Mouse (Mus musculus) left cerebral cortex, postnatal 25 days (tissue): ENCODE results near the gene Ckmt2. TPM values are rescaled to one million over a fixed set of nuclear protein-coding genes. Genes with fewer than 3 reads are reported as not detected.

Source experiments
- DNase-seq, 2 experiments: peaks; one replicate each; pipeline ENCODE4 v3.0.0; 2022; ENCODE audit warnings: low spot score in 2 of 2, mixed read lengths in 1 of 2
- intact Hi-C: fragments of 180-260 bp; cut with DNase I; formaldehyde crosslinking; loops from one replicate; pipeline ENCODE4 v1.15.1; 2025
- total RNA-seq, 2 experiments: library from RNA; stranded (reverse); gene quantifications; 2 replicates each; pipeline ENCODE4 v1.2.3; 2021

Gene Ckmt2
- total RNA-seq, 2 experiments from 2014 or later, result not detected

DNA sequence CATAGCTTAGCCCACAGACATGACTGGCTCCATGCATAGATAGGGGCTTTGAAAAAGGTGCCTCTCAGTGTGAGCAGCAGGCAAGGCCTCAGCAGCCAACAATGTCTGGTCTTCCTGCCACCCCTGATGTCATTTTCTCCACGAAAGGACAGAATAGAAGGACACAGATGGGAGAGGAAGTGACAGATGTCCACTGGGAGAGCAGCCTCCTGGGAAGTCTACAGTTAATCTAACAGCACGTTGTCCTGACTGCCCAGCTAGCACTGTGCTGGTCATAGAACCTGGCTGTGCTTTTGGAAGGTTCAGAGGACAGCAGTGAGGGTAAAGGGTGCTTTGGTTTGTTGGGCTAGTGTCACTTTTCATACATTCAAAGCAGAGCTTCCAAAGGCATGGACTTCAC, 1.1 kb downstream of the Ckmt2 start:
- intact Hi-C loops, result no loop called here
- DNase-seq, result no peak

DNA sequence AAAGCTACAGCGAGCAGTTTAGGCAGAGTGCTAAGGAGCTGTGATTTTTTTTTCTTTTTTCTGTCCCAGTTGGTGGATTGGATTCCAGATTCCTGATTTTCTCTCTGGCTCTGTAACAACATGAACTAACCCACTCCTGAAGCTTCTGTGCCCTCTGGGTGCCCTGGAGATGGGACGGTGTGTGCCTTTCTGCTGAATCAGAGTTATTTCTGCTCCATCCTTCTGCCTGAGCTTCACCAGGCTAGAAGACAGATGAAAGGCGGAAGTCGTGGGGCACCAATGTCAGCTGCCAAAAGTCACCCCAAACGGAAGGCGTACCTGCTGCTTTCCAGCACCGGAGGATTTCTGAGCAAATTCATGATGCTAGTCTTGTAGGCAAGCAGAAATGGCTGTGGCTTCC, 2.1 kb downstream of the Ckmt2 start:
- intact Hi-C loops, result no loop called here
- DNase-seq, result peak in 1 of 2 experiments; percentile 66

DNA sequence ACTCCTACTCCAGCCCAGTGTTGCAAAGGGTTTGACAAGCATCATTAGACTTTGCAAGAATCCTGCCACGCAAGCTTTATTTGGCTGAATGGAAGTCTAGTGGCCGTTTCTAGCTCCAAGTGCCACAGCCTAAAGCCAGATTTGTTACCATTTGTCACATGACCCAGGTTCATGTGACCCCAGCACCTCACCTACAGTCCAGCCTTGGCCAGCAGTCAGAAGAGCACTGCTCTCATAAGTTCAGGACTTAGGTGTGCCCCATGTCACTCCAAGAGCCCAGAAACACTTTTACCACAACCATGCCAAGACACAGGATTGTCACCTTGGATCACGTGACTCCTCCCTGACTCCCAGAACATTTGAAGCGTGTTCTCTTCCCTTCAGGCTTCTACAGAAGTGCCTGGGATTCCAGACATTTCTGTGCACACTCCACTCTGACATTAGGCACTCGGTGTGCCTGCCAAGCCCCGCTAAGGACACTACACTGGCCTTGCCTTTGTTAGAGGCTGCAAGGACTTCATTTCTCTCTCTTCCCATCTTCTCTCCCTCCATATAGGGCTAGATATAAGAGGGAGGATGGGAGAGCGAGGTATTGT, 2.9 kb downstream of the Ckmt2 start:
- DNase-seq, result no peak
- intact Hi-C loops, result no loop called here

DNA sequence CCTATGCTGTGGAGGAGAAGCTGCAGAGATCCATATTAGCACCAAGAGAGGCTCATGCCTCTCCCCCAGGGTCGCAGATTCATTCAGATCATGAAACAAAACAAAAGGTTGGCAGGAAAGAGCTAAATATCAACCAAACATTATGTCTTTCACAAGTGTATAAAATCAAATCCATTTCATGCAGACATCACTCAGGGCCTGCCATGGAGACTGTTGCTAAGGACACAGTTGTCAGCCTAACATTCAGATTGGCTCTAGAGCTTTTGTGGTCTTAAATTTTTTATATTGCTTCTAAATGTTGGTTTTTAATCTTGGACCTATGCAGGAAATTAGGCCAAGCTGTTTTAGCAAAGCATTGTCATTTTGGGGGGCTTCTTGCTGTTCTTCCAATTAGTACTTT, 8.1 kb downstream of the Ckmt2 start:
- intact Hi-C loops, result no loop called here
- DNase-seq, result no peak

DNA sequence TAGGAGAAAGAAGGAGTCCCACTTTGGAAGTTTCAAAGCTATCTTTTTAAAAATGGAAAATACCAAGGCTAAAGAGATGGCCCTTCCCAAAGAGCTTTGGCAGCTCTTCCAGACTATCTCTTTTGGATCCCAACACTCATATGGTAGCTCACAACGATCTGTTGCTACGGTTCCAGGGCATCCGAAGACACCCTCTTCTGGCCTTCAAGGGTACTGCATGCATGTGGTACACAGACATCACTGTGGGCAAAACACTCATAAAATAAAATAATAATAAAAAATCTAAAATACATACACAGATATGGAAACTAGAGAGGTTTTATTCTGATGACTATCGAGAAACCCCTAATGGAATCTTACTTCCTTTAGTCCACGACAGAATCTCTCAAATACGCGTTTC, 17.9 kb downstream of the Ckmt2 start:
- intact Hi-C loops, result no loop called here
- DNase-seq, result no peak

DNA sequence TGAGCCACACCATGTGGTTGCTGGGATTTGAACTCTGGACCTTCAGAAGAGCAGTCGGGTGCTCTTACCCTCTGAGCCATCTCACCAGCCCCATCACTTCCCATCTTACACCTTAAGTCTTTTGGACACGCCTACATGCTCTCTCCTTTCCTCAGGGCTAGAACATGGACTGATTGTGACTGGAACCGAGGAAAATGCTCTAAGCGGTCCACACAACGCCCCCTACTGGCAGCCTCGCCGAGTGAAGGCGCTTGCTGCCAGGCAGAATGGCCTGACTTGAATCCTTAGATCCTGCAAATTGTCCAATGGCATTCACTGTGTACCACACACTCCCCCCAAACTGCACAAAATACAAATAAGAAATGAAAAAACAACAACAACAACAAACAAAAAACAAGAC, 19.3 kb downstream of the Ckmt2 start:
- no peak for DNase-seq
- intact Hi-C loops, result no loop called here

DNA sequence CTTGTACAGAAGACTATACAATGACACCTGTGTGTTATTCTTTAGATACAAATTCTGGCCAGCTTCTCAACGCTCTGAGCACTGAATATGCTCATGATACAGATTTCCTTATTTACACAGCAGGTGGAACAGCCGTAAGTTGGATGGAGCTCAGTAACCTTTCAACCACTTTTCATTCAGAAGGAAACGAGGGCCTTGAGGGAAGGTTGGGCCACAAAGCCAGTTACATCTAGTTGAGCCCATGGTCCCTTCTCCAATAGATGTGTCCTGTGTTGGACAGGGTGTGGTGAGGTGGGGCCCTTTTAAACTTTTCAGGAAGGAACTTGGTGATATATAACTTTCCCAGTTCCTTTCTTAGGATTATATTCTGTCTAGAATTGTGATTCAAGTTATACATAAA, 22.3 kb downstream of the Ckmt2 start:
- DNase-seq, result no peak
- intact Hi-C loops, result no loop called here

DNA sequence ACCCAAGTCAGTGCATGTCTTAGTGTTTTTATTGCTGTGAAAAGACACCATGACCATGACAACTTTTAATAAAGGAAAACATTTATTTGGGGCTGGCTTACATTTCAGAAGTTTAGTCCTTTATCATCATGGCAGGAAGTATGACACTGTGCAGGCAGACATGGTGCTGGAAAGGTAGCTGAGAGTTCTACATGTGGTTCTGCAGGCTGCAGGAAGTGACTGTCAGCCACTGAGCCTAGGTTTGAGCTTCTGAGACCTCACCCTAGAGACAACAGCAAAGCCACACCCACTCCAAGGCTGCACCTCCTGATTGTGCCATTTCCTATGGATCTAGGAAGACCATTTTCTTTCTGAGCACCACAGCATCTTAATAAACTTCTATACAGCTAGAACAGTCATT, 48.8 kb downstream of the Ckmt2 start:
- intact Hi-C loops, result no loop called here
- no peak for DNase-seq

DNA sequence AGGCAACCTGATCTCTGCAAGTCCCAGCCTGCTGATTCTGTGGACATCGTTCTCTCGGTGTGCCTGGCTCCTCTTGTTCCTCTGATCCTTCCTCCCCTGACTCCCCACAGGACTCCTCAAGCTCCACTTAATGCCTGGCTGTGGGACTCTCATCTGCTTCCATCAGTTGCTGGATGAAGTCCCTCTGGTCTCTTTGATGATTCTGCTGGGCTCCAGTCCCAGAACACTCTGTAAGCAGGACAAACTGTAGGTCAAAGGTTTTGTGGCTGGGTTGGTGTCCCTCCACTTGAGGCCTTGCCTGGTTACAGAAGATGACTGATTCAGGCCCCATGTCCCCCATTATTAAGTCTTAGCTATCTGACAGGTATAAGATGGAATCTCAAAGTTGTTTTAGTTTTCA, 50.6 kb downstream of the Ckmt2 start:
- DNase-seq, result no peak
- intact Hi-C loops, result no loop called here

DNA sequence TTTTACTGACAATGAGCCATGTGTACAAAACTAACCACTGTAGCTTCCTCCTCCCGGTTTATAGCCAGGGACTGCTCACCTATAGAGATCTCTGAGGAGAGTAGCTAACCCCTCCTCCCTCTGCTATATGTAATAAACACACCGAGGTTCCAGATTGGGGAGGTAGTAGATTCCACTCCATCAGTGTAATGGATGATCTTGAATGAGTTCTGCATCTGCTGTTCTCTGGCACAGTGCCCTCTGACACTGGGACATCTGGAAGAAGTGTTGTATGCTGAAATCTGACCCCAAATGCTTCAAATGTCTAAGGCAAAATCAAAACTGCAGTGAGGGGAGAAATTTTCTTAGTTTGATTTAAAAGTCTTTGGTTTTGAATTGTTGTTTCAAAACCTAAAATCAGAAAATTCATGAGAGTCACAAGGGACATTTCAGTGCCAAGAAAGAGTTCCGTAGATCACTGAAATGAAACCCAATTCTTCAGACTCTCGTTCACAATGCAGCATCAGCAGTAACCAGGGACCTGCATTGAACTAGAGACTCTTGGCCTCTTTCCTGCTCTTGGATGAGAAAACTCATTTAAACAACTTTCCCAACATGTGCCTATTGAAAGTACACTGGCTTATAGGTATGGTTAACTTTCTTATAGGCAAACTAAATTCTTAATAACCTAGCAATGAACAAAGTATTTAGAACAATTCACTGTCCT, 51.7 kb downstream of the Ckmt2 start:
- no peak for DNase-seq
- intact Hi-C loops, result no loop called here

DNA sequence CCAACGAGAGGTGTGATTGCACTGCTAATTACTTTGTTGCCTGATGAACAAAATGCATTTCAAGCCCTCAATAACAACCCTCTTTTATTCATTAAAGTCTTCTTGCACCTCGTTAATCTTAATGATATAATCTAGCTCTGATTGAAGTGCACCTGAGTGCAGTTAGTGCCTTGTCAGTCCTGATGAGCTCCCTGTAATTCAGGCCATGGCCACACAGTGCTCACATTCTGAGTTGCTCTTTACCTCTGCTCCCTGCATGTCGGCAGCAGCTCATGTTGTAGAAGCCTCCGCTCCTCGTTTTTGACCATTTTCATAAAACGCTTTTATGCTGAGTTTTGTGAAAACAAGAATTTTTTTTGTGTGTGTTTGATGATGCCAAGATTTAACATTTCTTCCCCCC, 53.0 kb downstream of the Ckmt2 start:
- intact Hi-C loops, result no loop called here
- DNase-seq, result no peak

DNA sequence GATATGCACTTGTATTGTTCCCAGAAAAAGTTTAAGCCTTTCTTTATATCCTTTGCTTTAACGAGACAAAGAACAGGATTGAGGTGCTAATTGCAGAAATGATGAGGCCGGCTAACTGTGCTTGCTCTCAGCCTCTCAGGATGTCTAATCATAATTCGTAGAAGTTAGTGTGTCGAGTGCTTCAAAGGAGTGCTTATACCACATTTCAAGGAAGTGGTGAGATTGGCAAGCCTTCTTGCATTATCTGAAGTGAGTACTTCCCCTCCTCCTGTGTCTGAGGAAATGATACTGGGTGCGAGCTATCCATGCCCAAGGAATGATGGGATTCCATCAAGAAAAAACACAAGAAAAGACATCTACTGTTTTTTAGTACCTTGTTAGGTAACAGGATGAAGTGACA, 62.0 kb downstream of the Ckmt2 start:
- no peak for DNase-seq
- intact Hi-C loops, result no loop called here

DNA sequence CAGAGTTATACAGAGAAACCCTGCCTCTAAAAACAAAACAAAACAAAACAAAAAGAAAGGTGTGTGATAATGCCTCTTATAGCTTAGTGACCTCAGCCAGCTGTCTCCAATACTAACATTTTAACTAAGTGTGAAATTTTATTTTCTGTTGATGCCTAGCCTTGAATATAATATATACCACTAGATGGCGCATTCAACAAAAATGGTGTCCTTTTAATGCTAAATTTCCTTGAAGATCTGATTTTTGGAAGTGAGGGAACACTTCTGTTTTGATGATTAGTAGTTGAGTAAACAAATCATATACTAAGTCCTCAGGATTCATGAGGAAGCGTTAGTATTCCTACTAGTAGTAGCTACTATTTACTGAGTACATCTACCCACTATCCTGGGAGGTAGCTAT, 67.2 kb downstream of the Ckmt2 start:
- intact Hi-C loops, result loop anchor here (5.0 kb wide), 3 partner anchors 73 to 347 kb away; partner anchors contain the start of gene Ssbp2
- DNase-seq, result no peak

DNA sequence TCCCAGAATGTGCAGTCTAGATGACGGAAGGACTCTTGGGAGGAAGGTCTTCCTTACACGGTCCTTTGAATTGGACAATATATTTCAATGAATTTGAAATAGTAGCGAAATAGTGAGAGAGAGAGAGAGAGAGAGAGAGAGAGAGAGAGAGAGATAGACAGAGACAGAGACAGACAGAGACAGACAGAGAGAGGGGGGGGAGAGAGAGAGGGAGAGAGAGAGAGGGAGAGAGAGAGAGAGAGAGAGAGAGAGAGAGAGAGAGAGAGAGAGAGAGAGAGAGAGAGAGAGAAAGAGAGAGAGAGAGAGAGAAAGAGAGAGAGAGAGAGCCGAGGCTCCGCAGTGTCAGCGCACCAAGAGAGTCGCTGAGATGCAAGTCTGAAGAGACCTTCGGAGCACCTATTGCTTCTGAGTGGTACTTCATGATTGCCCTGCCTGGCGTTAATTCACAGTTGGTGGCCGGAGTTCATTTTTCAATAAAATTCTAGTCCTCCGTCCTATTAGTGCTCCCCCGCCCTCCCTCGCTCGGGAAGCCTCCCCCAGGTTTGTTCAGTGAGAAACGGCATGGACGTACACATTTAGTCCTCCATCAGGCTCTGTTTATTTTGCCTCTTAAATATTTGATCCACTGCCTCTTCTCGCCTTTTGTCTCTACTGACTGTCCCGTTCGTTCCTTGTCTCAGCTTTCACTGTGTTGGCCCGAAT, 68.7 kb downstream of the Ckmt2 start:
- no peak for DNase-seq
- intact Hi-C loops, result loop anchor here (1.0 to 5.0 kb wide), 4 partner anchors 74 to 531 kb away; partner anchors contain the start of gene Ssbp2

DNA sequence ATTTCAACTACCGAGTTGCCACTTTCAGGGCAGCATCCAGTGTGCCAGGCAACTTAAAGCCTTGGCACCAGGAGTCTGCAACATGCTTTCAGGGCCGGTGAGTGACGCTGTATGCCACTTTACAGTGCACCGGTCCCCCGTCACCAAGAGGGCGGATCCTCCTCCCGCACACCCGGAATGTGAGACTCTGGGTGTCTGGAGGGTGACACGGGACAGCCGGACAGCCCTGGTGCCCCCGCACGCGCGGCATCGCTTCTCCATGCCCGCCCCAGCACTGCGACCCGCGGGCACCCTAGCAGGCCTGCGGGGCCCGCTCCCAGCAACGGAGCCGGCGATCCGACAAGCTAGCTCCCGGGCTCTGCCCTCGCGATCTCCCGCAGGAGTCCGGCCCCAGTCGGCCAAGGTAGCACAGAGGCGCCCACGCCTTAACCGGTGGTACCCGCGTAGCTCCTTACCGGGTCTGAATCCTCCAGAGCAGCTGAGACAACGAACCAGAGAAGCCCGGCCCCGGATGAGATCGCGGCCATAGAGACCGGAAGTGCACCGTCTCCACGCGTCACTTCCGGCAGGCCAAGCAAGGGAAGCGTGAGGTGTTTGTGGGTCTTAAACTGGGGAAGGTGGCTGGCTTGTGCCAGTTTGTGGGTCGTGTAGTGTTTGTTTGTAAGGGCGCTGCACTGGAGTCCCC, 69.4 kb downstream of the Ckmt2 start, which contains the start of gene Zcchc9:
TSS of gene Zcchc9 (minus strand) at position 551 of the 685 bp plus-strand sequence.
- peak; percentile 92 to 93 for DNase-seq
- intact Hi-C loops, result loop anchor here (5.0 kb wide), 3 partner anchors 75 to 345 kb away; partner anchors contain the start of gene Ssbp2

Other genes starting within 250 kb of the Ckmt2 start
- under 1 TPM; 0.11 to 0.14 TPM for gene Acot12, start 135.4 kb downstream of the Ckmt2 start, total RNA-seq
- 10 to 100 TPM; 17.1 to 19.0 TPM for gene Zcchc9, start 69.2 kb downstream of the Ckmt2 start, total RNA-seq